Mouse (Mus musculus) layer of hippocampus, adult 11-12 months (tissue): Measurements from ENCODE around the gene Plekha5.
"Not testable (repeated sequence)": the region's sequence is repeated elsewhere in the genome, so short reads cannot be mapped to it uniquely, and the experiment has no call there.

Source experiments
- DNase-seq: peaks from one replicate; pipeline ENCODE4 v3.0.0; 2022; ENCODE audit warnings: low spot score

Plekha5 gene

DNA sequence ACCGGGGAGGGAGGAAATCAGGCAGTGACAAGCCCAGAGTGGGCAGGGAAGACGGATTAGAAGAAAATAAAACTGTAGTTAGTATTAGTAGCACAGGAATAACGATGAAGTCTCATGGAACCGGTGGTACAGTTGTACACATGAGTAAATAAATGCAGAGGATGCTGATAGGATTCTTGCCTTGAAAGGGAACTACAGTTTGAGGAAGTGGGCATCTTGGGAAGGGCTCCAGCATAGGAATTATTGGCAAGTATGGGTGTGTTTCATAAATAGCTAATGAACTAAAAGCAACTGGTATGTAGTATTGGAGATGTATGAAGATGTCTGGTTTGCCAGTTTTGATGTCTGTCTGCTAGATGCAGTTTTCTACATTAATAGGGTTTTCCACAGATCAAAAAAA is 99.7 kb downstream of the Plekha5 start:
- no peak for DNase-seq

DNA sequence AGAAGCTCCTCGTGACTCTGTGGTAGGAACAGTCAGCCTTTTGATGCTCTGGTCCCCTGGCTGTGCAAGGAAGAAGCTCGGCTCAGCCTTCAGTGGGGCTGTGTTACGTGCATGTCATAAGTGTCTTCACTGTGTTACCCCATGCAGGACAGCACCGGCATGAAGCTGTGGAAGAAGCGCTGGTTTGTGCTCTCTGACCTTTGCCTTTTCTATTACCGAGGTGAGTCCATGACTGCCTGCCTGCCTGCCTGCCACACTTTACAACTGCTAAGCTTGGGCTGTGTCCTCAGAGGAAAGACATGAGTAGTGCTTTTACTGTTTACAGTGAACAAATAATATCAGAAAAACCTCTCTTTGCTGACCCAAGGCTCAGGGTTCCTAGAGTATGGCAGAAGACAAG is 104.6 kb downstream of the Plekha5 start:
- DNase-seq: no peak

DNA sequence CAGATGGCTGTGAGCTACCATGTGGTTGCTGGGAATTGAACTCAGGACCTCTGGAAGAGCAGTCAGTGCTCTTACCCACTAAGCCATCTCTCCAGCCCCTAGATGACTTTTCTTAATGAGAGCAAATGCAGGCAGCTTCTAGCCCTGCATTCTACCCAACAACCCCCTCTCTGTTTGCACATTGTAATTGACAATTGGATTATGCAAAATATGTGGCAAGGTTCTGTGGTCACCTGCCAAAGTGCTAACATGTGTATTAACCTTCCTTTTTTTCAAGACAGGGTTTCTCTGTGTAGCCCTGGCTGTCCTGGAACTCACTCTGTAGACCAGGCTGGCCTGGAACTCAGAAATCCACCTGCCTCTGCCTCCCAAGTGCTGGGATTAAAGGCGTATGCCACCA is 109.0 kb downstream of the Plekha5 start:
- not testable (repeated sequence) for DNase-seq

DNA sequence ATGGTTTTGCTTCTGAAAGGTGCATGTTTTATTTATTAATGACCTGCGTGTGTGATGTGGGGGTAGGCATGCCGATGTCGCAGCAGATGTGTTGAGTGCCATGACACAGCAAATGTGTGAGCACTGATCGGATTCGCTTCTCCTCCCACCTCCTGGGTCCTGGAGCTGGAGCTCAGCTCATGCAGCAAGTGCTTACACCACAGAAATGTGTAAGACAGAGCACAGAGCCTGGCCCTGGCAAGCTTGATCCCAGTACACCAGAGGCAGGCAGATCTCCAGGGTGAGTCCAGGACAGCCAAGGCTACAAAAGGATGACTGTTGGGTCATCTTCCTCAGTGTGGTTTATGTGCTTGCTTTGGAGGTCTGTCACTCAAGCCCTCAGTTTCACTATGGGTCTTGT is 109.8 kb downstream of the Plekha5 start:
- DNase-seq: no peak

DNA sequence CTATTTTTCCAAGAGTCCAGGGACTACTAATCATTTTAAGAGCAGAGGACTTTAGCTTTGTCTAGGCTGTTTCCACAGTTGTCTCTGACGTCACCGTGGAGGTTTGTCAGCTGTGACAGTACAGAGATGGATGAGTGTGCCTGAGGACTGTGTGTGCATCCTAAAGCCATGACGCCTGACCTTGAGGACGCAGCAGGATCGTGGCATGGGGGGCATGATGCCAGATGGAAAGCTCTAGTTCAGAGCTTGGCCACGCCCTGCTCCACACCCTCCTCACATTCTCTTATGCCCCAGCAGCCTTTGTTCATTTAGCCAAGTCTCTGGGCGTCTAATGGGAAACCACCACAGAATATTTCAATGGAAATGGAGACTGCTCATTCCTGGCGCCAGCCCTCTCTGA is 111.7 kb downstream of the Plekha5 start:
- no peak for DNase-seq

DNA sequence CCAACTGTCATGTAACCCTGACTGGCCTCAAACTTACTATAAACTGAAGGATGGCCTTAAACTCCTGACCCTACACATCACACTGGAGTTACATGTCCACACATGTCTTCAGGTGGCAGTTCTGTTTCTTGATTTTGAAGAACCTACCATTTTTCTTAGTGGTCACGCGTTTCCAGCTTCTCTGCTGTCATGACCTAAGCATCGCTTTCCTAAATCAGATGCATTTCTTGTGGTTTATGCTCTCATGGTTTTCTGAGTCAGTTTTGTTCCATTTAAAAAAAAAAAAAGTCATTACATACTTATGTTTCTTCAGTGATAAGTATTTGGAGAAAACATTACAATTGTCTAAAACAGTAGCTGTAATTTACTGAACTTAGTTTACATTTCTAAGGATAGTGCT is 118.1 kb downstream of the Plekha5 start:
- no peak for DNase-seq

DNA sequence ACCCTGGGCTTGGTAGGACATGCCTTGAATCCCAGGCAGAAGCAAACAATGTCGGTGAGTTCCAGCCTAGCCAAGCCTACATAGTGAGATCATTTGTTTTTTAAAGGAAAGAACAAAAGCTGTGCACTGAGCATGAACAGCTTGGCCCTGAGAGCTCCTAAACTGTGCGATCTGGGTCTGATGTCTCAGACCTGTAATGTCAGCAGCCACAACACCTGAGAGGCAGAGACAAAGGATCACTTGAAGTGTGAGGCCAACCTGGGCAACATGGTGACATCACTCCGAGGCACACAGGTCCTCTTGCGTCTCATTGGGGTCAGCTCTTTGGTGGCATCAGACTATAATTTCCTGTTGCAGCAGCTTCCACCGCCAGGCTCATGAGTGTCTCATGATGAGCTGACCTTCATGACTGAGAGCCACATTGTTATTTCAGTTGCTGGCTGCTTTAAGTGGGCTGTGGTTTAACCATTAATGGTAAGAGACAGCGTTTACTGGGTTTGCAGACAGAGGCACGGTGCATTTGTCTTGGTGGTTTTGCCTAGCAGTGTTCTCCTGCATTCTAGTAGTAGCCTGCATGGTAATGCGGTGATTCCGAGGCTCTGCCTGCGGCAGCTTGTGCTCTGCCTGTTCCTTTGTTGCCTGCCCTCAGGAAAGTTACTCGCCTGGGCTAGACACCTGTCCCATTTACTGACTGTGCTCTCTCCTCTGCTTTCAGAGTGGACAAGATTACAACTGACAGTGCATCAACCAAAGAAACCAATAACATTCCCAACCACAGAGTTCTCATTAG is 119.3 kb downstream of the Plekha5 start:
- no peak for DNase-seq

DNA sequence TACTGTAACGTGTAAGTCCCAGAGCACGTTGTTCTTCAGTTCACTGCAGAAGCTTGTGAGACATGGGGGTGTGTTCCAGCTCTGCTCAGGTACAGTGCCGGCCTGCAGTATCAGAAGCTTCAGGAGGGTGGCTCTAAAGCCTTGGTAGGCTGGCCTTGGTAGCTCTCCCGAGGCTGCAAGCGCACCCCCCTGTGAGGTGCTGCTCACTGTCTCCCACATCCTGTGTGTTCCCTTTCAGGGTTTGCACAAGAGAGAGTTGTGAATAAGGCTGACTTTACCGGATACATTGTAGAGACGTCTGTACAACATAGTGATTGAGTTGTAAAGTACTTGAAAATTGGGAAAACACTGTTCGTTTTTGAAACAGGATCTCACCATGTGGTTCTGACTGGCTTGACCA is 122.2 kb downstream of the Plekha5 start:
- DNase-seq: no peak

DNA sequence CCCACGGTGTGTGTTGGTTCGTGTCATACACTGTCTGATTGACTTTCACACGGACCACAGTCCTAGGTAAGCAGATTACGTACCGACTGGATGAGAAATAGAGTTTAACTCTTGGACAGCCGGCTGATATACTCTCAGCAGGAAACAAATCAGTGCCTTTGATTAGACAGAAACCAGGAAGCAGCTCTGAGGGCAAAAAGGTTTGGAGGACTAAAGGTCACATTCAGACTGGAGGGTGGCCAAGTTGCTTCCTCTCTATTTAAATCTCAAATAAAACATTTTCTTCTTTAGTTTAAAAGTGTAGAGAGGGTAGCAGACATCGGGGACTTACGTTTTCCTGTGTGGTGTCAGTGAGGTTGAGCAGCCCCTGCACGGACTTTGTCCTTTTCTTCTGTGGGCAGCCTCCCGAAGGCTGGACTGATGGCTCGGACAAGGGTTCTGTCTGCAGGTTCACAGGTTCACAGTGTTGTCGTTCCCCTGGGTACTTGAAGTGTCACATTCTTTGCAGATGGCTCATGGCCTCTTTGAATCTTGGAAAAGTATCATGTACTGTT is 122.9 kb downstream of the Plekha5 start:
- no peak for DNase-seq

DNA sequence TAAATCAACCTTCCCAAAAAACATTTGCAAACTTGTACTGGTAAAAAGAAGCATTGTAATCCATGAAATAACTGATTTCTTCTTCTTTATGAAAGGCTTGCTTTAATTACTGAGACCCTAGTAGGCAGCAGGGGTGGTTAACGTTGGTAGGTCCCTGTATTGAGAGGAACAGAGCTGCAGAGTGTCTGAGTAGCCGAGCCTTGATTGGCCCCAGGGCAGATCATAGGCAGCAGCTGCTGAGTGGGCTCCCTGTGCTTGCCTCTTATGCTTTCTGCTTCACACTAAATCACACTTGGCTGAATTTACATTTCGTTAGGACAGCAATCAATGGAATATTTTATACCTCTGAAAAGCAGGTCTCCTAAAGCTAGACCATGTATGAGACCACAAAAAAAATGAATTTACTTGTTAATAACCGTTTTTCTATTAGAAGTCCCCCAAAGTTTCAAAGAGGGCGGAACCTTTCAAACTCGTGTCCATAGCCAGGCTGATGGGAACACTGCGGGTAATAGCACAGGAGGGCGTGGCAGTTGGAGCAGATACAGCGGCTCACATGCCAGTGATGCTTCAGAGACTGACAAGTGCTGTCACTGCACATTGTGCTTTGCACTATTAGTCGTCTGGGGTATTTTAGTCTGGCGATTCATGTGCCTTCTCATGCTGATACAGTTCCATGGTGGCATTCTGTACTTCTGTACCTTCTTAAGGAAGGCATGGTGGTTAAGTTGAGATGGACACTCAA is 123.5 kb downstream of the Plekha5 start:
- DNase-seq: no peak

DNA sequence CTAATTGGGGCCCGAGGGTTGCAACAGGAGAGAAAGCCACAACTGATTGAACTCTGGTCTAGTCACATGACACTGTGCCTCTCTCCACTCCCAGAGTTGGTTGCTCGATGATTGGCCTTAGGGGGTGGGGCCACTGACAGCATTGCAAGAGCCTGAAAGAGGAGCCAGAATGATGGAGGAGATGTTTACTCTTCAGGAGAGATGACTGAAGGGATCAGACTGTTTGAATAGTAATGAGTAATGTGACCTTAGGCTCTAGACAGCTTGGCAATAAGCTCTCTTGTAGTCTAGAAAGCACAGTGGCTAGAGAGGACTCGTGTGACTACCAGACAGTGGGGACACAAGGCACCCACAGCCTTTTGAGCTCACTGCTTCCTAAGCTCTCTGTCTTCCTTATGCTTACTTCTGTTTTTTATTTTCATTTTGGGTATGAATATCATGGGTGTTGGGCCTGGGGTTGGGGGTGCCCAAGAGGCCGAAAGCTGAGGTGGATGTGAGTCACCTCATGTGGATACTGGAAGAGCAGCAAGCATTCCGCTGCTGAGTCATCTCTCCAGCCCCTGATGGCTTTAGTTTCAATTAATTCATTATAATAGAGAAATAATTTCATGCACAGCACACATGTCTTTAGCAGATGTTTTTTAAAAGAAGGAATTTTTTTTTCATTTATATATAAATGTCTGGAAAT is 124.4 kb downstream of the Plekha5 start:
- DNase-seq: no peak

DNA sequence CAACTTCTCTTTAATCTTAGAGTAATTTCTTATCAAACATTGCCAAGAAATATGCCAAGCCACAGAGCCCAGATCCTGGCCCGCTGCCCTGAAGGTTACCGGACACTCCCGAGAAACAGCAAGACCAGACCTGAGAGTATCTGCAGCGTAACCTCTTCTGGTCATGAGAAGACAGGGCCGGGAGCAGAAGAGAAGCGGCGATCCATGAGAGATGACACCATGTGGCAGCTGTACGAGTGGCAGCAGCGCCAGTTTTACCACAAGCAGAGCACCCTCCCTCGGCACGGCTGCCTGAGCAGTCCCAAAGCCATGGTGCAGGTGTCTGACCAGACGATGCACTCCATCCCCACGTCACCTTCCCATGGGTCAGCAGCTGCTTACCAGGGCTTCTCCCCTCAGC is 126.9 kb downstream of the Plekha5 start:
- DNase-seq: no peak

DNA sequence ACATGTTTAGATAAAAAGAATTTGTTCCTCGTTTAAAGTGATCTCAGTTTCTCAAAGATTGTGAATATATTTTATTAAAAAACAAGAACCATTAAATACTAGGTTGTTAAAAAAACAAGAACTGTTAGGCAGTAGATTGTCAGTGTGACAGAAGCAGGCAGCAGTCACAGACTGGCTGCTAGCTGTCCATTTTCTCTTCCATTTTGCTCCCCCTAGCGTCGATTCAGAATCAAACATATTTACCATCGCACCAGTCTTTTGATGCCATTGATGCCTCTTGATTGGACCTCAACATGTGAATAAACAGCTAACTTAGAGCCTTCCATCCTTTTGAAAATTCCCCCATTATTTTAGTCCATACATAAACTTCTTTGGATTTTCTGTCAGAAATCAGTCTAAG is 130.4 kb downstream of the Plekha5 start:
- peak; percentile 47 for DNase-seq

DNA sequence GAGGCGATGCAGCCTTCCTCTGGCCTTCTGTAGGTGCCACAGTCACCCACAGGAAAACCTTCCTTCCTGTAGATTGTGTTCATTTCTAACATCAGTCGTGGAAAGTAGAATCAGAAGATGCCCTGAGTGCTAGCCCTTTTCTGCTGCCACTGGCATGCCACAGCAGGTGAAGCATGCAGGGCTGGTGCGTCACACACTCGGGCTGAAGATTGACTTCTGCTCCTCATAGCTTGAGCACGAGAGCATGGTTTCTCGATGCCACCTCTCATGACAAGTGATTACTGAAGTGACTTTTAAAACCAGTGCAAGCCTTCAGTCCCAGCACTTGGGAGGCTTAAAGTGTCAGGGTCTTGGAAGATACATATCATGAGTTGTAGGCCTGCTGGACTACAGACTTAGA is 135.6 kb downstream of the Plekha5 start:
- no peak for DNase-seq

DNA sequence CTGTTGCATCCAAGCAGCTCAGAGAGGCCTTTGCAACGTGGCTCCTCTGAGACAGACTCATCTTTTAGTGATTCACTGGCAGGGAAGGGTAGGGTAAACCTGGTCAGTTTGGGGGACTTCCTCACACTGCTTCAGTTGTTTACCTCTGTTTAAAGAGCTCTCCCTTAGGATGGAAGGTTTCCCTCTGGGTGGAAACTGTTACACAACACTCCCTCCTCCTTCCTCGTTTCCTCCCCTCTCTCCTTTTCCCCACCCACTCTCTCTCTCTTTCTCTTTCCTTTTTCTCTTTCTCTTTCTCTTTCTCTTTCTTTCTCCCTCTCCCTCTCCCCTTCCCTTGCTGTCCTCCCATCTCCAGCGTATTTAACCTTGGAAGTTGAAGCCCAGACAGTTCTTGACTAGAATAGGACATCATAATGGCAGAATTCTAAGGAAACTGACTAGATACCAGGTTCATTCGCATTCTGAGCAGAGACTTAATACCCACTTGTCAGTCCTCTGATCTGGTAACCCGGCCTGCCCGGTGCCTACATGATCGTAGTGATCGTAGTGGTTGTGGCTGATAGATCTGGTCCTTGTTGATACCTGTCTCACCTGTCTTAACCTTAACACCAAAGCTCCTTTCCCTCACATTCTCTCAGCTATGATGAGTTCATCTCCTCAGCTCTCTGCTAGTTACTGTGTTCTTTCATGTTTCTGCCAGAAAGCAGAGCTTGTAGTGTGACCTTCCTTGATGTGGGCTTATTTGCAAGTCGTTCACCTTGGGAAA is 137.5 kb downstream of the Plekha5 start:
- DNase-seq: no peak

DNA sequence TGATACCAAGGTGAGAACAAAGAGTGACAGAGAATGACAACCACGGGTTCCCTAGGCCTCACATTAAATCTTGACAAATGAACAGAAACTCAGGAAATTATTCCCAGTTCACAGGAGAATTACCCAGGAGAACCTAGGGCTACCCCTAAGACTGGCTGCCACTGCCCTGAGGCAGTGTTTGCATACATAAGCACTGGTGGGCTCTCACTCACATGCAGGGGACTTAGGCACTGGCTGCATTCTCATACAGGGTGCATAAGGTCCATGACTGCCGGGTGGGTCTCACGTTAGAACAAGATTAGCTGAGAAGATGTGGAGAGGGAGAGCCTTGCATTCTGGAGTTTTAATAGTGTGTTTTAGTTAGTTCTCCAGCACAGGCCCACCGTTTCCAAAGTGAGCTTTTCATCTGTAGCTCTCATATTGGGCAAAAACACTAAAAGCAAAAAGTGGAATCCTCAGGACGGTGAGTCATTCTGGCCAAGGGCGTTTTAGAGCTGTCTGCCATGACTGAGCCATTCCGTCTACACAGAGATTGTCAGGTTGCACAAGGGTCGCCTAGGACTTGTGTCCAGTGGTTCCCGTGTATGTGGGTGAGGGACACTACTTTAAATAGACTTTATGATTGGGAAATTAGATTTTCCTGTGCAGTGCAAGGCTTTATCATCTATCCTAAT is 138.2 kb downstream of the Plekha5 start:
- DNase-seq: no peak

DNA sequence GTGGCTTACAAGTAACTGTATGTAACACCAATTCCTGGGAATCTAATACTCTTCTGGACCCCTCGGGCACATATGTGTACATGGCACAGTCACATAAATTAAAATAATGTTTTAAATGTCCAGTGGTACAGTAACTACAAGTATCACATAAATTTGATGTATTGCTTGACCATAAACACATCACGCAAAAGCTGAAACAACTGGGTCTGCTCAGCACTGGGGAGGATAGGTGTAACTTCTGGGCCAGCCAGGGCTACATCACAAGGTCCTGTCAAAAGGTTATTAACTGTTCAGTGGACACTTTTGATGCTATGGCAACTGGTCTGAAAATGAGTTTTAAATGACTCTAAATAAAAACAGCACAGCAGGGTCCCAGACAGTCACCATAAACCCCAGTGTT is 143.3 kb downstream of the Plekha5 start:
- DNase-seq: no peak

DNA sequence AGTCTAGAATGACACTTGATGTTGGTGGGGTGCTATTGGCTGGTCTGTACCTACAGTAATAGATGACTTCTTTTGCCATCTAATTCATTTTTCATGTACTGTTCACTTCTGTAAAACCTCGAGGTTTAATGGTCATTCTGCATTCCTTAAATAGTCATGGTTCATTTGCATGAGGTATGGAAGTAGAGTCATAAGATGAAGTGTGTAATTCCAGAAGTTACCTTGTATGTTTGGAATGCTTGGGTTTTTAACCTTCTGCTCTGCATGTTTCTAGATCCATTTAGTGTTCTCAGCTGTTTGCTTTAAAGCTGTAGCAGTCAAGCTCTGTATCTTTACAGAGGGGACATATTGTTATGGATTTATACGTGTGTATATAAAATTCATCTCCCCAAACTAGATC is 144.0 kb downstream of the Plekha5 start:
- no peak for DNase-seq

DNA sequence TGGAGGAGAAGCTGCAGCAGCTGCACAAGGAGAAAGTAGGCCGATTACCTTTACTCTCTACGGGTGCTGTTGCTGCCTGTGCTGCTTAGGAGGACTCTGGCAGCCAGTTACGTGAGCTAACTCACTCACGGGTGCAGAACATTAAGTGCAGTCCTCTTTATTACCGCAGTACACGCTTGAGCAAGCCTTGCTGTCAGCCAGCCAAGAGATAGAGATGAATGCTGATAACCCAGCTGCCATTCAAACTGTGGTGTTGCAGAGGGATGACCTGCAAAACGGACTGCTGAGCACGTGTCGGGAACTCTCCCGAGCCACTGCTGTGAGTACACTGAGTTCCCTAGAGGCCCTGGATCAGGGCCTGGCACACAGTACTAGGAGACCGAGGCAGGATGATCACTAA is 146.3 kb downstream of the Plekha5 start:
- no peak for DNase-seq

DNA sequence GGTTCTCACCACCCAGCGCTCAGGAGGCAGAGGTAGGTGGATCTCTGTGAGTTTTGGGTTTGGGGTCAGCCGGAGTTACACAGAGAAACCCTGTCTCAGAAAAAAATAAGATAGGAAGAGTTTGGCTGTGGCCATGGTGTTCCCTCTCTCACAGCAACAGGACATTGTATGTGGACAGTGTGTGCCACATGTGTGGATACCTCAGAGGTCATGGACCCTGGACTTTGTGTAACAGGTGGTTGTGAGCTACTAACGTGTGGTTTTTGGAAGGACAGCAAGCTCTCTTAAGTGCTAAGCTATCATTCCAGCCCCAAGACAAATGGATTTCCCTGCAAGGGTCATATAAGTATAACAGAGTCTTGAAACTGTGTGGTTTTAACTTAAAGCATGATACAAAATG is 151.1 kb downstream of the Plekha5 start:
- no peak for DNase-seq

DNA sequence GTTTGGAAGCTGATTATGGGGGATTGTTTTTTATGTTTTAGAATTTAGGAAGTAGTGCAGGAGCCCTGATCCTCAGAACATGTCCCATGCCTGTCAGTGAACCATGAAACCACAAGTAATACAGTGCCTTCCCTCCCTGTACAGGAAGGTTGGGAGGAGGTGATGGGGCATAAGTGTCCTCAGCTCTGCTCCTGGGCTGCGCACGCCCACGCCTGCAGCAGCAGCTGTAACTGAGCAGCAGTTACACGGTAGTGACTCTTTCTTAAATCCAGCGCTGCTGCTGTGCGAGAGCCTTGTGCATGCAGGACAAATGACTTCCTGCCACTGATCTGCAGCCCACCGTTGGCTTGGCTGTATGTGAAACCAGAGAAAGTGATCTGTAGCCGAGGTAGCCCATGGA is 152.3 kb downstream of the Plekha5 start:
- DNase-seq: no peak
